Mouse (Mus musculus): Measurements from ENCODE around the gene Kcnj5.

DNA sequence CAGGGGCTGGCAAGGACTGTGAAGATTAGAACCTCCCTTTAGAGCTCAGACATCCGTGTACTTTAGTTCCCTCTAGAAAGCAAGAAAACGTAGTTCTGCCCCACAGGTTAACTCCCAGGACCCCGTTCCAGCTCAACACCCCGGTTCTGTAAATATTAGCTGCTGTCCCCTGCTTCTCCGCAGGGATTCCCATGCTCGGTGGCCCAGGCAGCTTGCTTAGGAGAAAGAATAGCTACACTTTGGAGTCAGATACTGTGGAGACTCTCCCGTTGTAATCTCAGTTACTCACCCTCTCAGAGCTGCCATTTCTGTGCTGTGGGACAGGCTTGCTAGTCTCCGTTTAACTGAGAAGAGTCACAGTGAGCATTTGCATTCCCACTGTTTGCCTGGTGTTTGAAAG is 1.2 kb downstream of the Kcnj5 start:
- TF ChIP-seq EP300 (IDR thresholded peaks at IDR 0.05; ENCODE audit: low read depth) (no peak), CTCF (IDR thresholded peaks at IDR 0.05; ENCODE audit: low read depth) (no peak)

Data from heart, postnatal 0 days (tissue).